Mouse (Mus musculus) ES-Bruce4 (cell line): ENCODE results near the gene Kif6. TPM values are rescaled to one million over a fixed set of nuclear protein-coding genes. Genes with fewer than 3 reads are reported as not detected.

Experiments
- H3K27ac ChIP-seq: 2 replicates; pipeline ENCODE4 v1.5.1; 2012; ENCODE audit warnings: low read length, inconsistent platforms; ENCODE audit not compliant: insufficient read depth
- H3K27me3 ChIP-seq: 2 replicates; pipeline ENCODE4 v1.6.1; 2012; ENCODE audit warnings: mild to moderate bottlenecking, low read length, inconsistent platforms; ENCODE audit not compliant: control insufficient read depth, poor library complexity, insufficient read depth, severe bottlenecking
- H3K36me3 ChIP-seq: 2 replicates; pipeline ENCODE4 v1.6.1; 2012; ENCODE audit warnings: inconsistent platforms, mild to moderate bottlenecking, low read length, moderate library complexity; ENCODE audit not compliant: control insufficient read depth, poor library complexity, insufficient read depth, severe bottlenecking
- H3K4me1 ChIP-seq: one replicate; pipeline ENCODE4 v1.8.1; 2011; ENCODE audit warnings: low read length; ENCODE audit not compliant: control insufficient read depth, insufficient read depth
- H3K4me3 ChIP-seq: 2 replicates; pipeline ENCODE4 v1.5.1; 2011; ENCODE audit warnings: low read depth, mild to moderate bottlenecking, low read length
- H3K9ac ChIP-seq: 2 replicates; pipeline ENCODE4 v1.6.1; 2012; ENCODE audit warnings: low read depth, mild to moderate bottlenecking, inconsistent platforms; ENCODE audit not compliant: poor library complexity, severe bottlenecking
- H3K9me3 ChIP-seq: replicated peaks from 2 replicates; pipeline ENCODE4 v1.6.1; 2012; ENCODE audit warnings: mild to moderate bottlenecking, low read length, inconsistent platforms; ENCODE audit not compliant: control insufficient read depth, poor library complexity, insufficient read depth, severe bottlenecking
- CTCF ChIP-seq: IDR thresholded peaks from one replicate; pipeline ENCODE4 v1.8.1; 2011; ENCODE audit warnings: low read depth, low read length
- EP300 ChIP-seq: IDR thresholded peaks from 2 replicates; pipeline ENCODE4 v1.6.1; 2011; ENCODE audit warnings: low read depth, low read length; ENCODE audit not compliant: insufficient read depth
- POLR2A ChIP-seq: IDR thresholded peaks from one replicate; pipeline ENCODE4 v1.8.1; 2011; ENCODE audit warnings: low read length; ENCODE audit not compliant: insufficient read depth
- polyA plus RNA-seq: library from polyadenylated mRNA; stranded (reverse); fragments of >200 nt; gene quantifications from 2 replicates; pipeline ENCODE4 v1.2.4, GENCODE M21; 2011; ENCODE audit warnings: low read depth; ENCODE audit not compliant: missing spikeins, insufficient read depth, insufficient read length

Kif6 gene
- polyA plus RNA-seq, 1 experiment: 2.3 TPM

- peak; percentile 86 for TF ChIP-seq CTCF
- TF ChIP-seq POLR2A: no peak
- TF ChIP-seq EP300: no peak
- 0 out of 2 replicates have a peak overlapping the region, but pooled peaks have one; percentile 12 for H3K9ac ChIP-seq
Measured at GRCm38 (mm10) chr17:49898849-49899331, 284.0 kb downstream of the Kif6 start.

GRCm38 (mm10) chr17:49902613-49903012 lies 287.7 kb downstream of the Kif6 start:
- no peak for TF ChIP-seq POLR2A
- TF ChIP-seq EP300: no peak
- TF ChIP-seq CTCF: no peak
- Histone ChIP-seq H3K4me3 (no peak overlapping the region), H3K27me3 (no peaks in the 10 kb centered on the region), H3K36me3 (no peaks in the 10 kb centered on the region), H3K9me3 (no peaks in the 10 kb centered on the region), H3K4me1 (no peaks in the 10 kb centered on the region), H3K9ac (no peak overlapping the region), H3K27ac (no peak overlapping the region)

More at GRCm38 (mm10) chr17:49898849-49899331, 284.0 kb downstream of the Kif6 start:
- Histone ChIP-seq H3K9me3 (no peaks in the 10 kb centered on the region), H3K36me3 (no peaks in the 10 kb centered on the region), H3K27ac (no peak overlapping the region), H3K27me3 (no peaks in the 10 kb centered on the region), H3K4me1 (no peaks in the 10 kb centered on the region), H3K4me3 (no peak overlapping the region)

- Histone ChIP-seq H3K27ac (no peak overlapping the region), H3K9me3 (peaks cover 15% of the 10 kb centered on the region), H3K4me3 (no peak overlapping the region), H3K36me3 (no peaks in the 10 kb centered on the region), H3K4me1 (no peaks in the 10 kb centered on the region), H3K9ac (no peak overlapping the region), H3K27me3 (no peaks in the 10 kb centered on the region)
- TF ChIP-seq CTCF: no peak
- no peak for TF ChIP-seq EP300
- no peak for TF ChIP-seq POLR2A
Measured at GRCm38 (mm10) chr17:49923429-49923828, 308.5 kb downstream of the Kif6 start.

- Histone ChIP-seq H3K27me3 (no peaks in the 10 kb centered on the region), H3K36me3 (no peaks in the 10 kb centered on the region), H3K4me3 (no peak overlapping the region), H3K4me1 (no peaks in the 10 kb centered on the region), H3K27ac (no peak overlapping the region), H3K9me3 (peaks cover 4% of the 10 kb centered on the region; the same call in 1 of the 2 replicates), H3K9ac (no peak overlapping the region)
- TF ChIP-seq EP300: no peak
- TF ChIP-seq CTCF: no peak
- TF ChIP-seq POLR2A: no peak
Measured at GRCm38 (mm10) chr17:49927611-49928010, 312.7 kb downstream of the Kif6 start.

- H3K9me3 ChIP-seq: no peaks in the 10 kb centered on the region
- TF ChIP-seq POLR2A (no peak), CTCF (no peak), EP300 (peak; percentile 38; the same call in 1 of the 2 replicates)
- no peak overlapping the region for H3K9ac ChIP-seq
- no peak overlapping the region for H3K4me3 ChIP-seq
- no peak overlapping the region for H3K27ac ChIP-seq
- no peaks in the 10 kb centered on the region for H3K27me3 ChIP-seq
- peaks cover under 1% of the 10 kb centered on the region for H3K4me1 ChIP-seq
- no peaks in the 10 kb centered on the region for H3K36me3 ChIP-seq
Measured at GRCm38 (mm10) chr17:49933806-49934205, 318.9 kb downstream of the Kif6 start.

- TF ChIP-seq EP300 (no peak), CTCF (no peak), POLR2A (no peak)
- Histone ChIP-seq H3K27ac (no peak overlapping the region), H3K9ac (no peak overlapping the region), H3K9me3 (no peaks in the 10 kb centered on the region), H3K4me3 (no peak overlapping the region), H3K36me3 (no peaks in the 10 kb centered on the region), H3K4me1 (peaks cover 1% of the 10 kb centered on the region), H3K27me3 (no peaks in the 10 kb centered on the region)
Measured at GRCm38 (mm10) chr17:49934586-49934985, 319.6 kb downstream of the Kif6 start.
